Mouse (Mus musculus) gastrocnemius, postnatal 14 days (tissue): ENCODE data around the gene Wdr53. TPM values are rescaled to one million over a fixed set of nuclear protein-coding genes. Genes with fewer than 3 reads are reported as not detected.
"Not testable (repeated sequence)": the region's sequence is repeated elsewhere in the genome, so short reads cannot be mapped to it uniquely, and the experiment has no call there.

Experiments used
- DNase-seq: peaks from one replicate; pipeline ENCODE4 v3.0.0; 2021; ENCODE audit warnings: mixed read lengths
- intact Hi-C: fragments of 180-260 bp; cut with DNase I; formaldehyde crosslinking; loops from one replicate; pipeline ENCODE4 v1.15.1; 2025; ENCODE audit warnings: low total_unique reads
- microRNA-seq, 2 experiments: library from miRNA; unstranded; fragments of <30 nt; microRNA quantifications; one replicate each; pipeline ENCODE4 v1.2.0; 2021
- total RNA-seq, 2 experiments: library from RNA; stranded (reverse); gene quantifications; 2 replicates each; pipeline ENCODE4 v1.2.3; 2021

Gene Wdr53
- total RNA-seq, 2 experiments from 2014 or later, result 5.1 to 5.6 TPM

- intact Hi-C loops, result no loop called here
- DNase-seq, result peak; percentile 92
These were observed 30.6 kb downstream of the Wdr53 start, which contains the start of gene Rnf168 for GRCm38 (mm10) chr16:32277308-32278256. Gene Rnf168 (plus strand): TSS chr16:32277459.

GRCm38 (mm10) chr16:32278396-32278795 is 31.4 kb downstream of the Wdr53 start:
- intact Hi-C loops, result no loop called here
- no peak for DNase-seq

GRCm38 (mm10) chr16:32280211-32280610 is 33.2 kb downstream of the Wdr53 start:
- intact Hi-C loops, result no loop called here
- no peak for DNase-seq

- no peak for DNase-seq
- intact Hi-C loops, result no loop called here
These were observed 35.6 kb downstream of the Wdr53 start for GRCm38 (mm10) chr16:32282608-32283007.

GRCm38 (mm10) chr16:32291821-32292220 is 44.8 kb downstream of the Wdr53 start:
- intact Hi-C loops, result no loop called here
- DNase-seq, result no peak

- intact Hi-C loops, DNase-seq: not testable (repeated sequence)
These were observed 52.6 kb downstream of the Wdr53 start for GRCm38 (mm10) chr16:32299617-32300016.

- intact Hi-C loops, result no loop called here
- no peak for DNase-seq
These were observed 56.0 kb downstream of the Wdr53 start for GRCm38 (mm10) chr16:32303046-32303445.

- DNase-seq, result no peak
- intact Hi-C loops, result no loop called here
These were observed 56.9 kb downstream of the Wdr53 start for GRCm38 (mm10) chr16:32303886-32304285.

Small RNA genes lying within 50 kb of the gene (microRNA-seq; reads per million reads assigned to microRNA genes)
- gene Mir1946a, result 0 reads per million in 2 experiments

Other genes with a start within 250 kb of the Wdr53 start
- gene Senp5, start 243.9 kb upstream of the Wdr53 start, total RNA-seq, result 10 to 100 TPM; 11.0 to 11.3 TPM
- 10 to 100 TPM; 18.9 to 19.7 TPM for gene Pak2, start 167.9 kb upstream of the Wdr53 start, total RNA-seq
- 10 to 100 TPM; 12.3 to 12.9 TPM for gene Pigx, start 147.5 kb upstream of the Wdr53 start, total RNA-seq
- 1 to 10 TPM; 6.1 to 7.6 TPM for gene Cep19, start 147.4 kb upstream of the Wdr53 start, total RNA-seq
- 1 to 10 TPM; 5.3 to 5.6 TPM for gene Nrros, start 81.6 kb upstream of the Wdr53 start, total RNA-seq
- gene Bex6, start 67.4 kb upstream of the Wdr53 start, total RNA-seq, result not detected
- 10 to 100 TPM in 1 of 2 experiments, 1 to 10 TPM in 1; 9.4 to 10.2 TPM for gene Fbxo45, start 69 bp upstream of the Wdr53 start, total RNA-seq
- 10 to 100 TPM; 24.5 to 42.0 TPM for gene Smco1, start 24.2 kb downstream of the Wdr53 start, total RNA-seq
- gene Rnf168, start 30.2 kb downstream of the Wdr53 start, total RNA-seq, result 10 to 100 TPM; 10.4 to 11.0 TPM
- 10 to 100 TPM; 19.5 to 23.0 TPM for gene Ubxn7, start 85.0 kb downstream of the Wdr53 start, total RNA-seq
- gene Tm4sf19, start 153.3 kb downstream of the Wdr53 start, total RNA-seq, result not detected
- gene Tctex1d2, start 172.5 kb downstream of the Wdr53 start, total RNA-seq, result 1 to 10 TPM; 4.5 to 5.7 TPM
- 10 to 100 TPM; 74.4 to 74.6 TPM for gene Pcyt1a, start 183.7 kb downstream of the Wdr53 start, total RNA-seq
- gene Slc51a, start 240.7 kb downstream of the Wdr53 start, total RNA-seq, result not detected
- gene Zdhhc19, start 249.0 kb downstream of the Wdr53 start, total RNA-seq, result not detected